24 mouse cellular contexts compared by ENCODE assay signal in genomic region chr4:95005251-95005830, GRCm38 (mm10). TPM values are rescaled to one million over a fixed set of nuclear protein-coding genes. Genes with fewer than 3 reads are reported as not detected.
DNase-seq lines count a peak whose midpoint lies in the region; ATAC-seq and TF ChIP-seq lines count a peak whose summit lies in the region.
"Had no signal": no experiment of that assay in that cellular context is flagged by ENCODE, and none has a peak within 500 bp of the region (broad histone marks: within the 10 kb centered on the region; RNA-seq: fewer than 3 reads in every experiment).

No protein-coding gene starts in this region.

- H3K4me1 ChIP-seq in intestine, embryonic 14.5 days (replicated peaks; ENCODE audit: control insufficient read depth, insufficient read depth, low read length), result no peaks in the 10 kb centered on the region
- H3K4me1 ChIP-seq in intestine, postnatal 0 days (replicated peaks; ENCODE audit: control insufficient read depth, insufficient read depth, low read length), result 0 out of 2 replicates have a peak, but pooled peaks cover 4% of the 10 kb centered on the region
- H3K4me1 ChIP-seq in stomach, embryonic 15.5 days, result no peaks in the 10 kb centered on the region
- no peaks in the 10 kb centered on the region for H3K4me1 ChIP-seq in stomach, postnatal 0 days (replicated peaks; ENCODE audit: control insufficient read depth, insufficient read depth)
- H3K4me1 ChIP-seq in intestine, embryonic 16.5 days (ENCODE audit: control insufficient read depth, insufficient read depth, low read length), result no peaks in the 10 kb centered on the region
- H3K4me1 ChIP-seq: embryonic facial prominence, embryonic 15.5 days; forebrain, embryonic 10.5 days; heart, embryonic 10.5 days had no signal

- H3K4me2 ChIP-seq in intestine, embryonic 14.5 days (ENCODE audit: low read length), result no peak overlapping the region
- H3K4me2 ChIP-seq in intestine, postnatal 0 days (replicated peaks; ENCODE audit: low read depth), result no peak overlapping the region
- no peak overlapping the region for H3K4me2 ChIP-seq in stomach, embryonic 15.5 days
- no peak overlapping the region for H3K4me2 ChIP-seq in stomach, postnatal 0 days (replicated peaks; ENCODE audit: low read depth)
- H3K4me2 ChIP-seq in intestine, embryonic 16.5 days (ENCODE audit: low read depth, low read length), result no peak overlapping the region
- H3K4me2 ChIP-seq: embryonic facial prominence, embryonic 15.5 days; hindbrain, embryonic 12.5 days had no signal

- H3K27me3 ChIP-seq in intestine, embryonic 14.5 days (replicated peaks; ENCODE audit: control insufficient read depth, insufficient read depth, low read length), result no peaks in the 10 kb centered on the region
- H3K27me3 ChIP-seq in intestine, postnatal 0 days (replicated peaks; ENCODE audit: control insufficient read depth, insufficient read depth, low read length), result no peaks in the 10 kb centered on the region
- H3K27me3 ChIP-seq in stomach, embryonic 15.5 days (replicated peaks), result no peaks in the 10 kb centered on the region
- H3K27me3 ChIP-seq in stomach, postnatal 0 days (ENCODE audit: control insufficient read depth, insufficient read depth, low read length), result no peaks in the 10 kb centered on the region
- H3K27me3 ChIP-seq in intestine, embryonic 16.5 days (replicated peaks; ENCODE audit: control insufficient read depth, insufficient read depth, low read length), result no peaks in the 10 kb centered on the region
- H3K27me3 ChIP-seq: embryonic facial prominence, embryonic 15.5 days; hindbrain, embryonic 12.5 days had no signal

- ATAC-seq in intestine, embryonic 14.5 days (replicated peaks; ENCODE audit: low FRiP score, low TSS enrichment, low read depth), result peak; percentile 48; the same call in 1 of the 2 replicates
- no peak for ATAC-seq in intestine, postnatal 0 days
- ATAC-seq in stomach, embryonic 15.5 days (ENCODE audit: insufficient read depth, low FRiP score, low read depth), result peak; percentile 39; the same call in 1 of the 2 replicates
- no peak for ATAC-seq in stomach, postnatal 0 days (ENCODE audit: low FRiP score, low TSS enrichment)
- 0 out of 2 replicates have a peak, but pooled peaks have one; percentile 41 for ATAC-seq in intestine, embryonic 16.5 days
- ATAC-seq: CD4-positive, CD25-positive, alpha-beta regulatory T cell, adult 4 months; forebrain, embryonic 16.5 days; hindbrain, embryonic 16.5 days had no signal

- no peak for TF ChIP-seq CTCF in intestine, postnatal 0 days (IDR thresholded peaks at IDR 0.05; ENCODE audit: low read depth)
- no peak for TF ChIP-seq CTCF in stomach, postnatal 0 days (IDR thresholded peaks at IDR 0.05; ENCODE audit: low read depth)

- TF ChIP-seq EP300 in stomach, postnatal 0 days (optimal IDR thresholded peaks at IDR 0.05), result no peak

- no peaks in the 10 kb centered on the region for H3K36me3 ChIP-seq in intestine, embryonic 14.5 days (ENCODE audit: control insufficient read depth, insufficient read depth, low read length)
- no peaks in the 10 kb centered on the region for H3K36me3 ChIP-seq in intestine, postnatal 0 days (ENCODE audit: control insufficient read depth, insufficient read depth)
- H3K36me3 ChIP-seq in stomach, embryonic 15.5 days, result no peaks in the 10 kb centered on the region
- H3K36me3 ChIP-seq in stomach, postnatal 0 days (ENCODE audit: control insufficient read depth, insufficient read depth, low read length), result no peaks in the 10 kb centered on the region
- H3K36me3 ChIP-seq in intestine, embryonic 16.5 days (ENCODE audit: control insufficient read depth, insufficient read depth, low read length), result no peaks in the 10 kb centered on the region
- H3K36me3 ChIP-seq: embryonic facial prominence, embryonic 15.5 days; forebrain, embryonic 10.5 days; G1E; heart, embryonic 10.5 days; hindbrain, embryonic 12.5 days had no signal

- H3K4me3 ChIP-seq in intestine, embryonic 14.5 days (ENCODE audit: low read depth, low read length), result no peak overlapping the region
- H3K4me3 ChIP-seq in intestine, postnatal 0 days (ENCODE audit: low read depth, low read length), result no peak overlapping the region
- H3K4me3 ChIP-seq in stomach, embryonic 15.5 days (replicated peaks), result no peak overlapping the region
- H3K4me3 ChIP-seq in stomach, postnatal 0 days (ENCODE audit: low read depth, low read length), result no peak overlapping the region
- no peak overlapping the region for H3K4me3 ChIP-seq in intestine, embryonic 16.5 days (ENCODE audit: low read length)
- H3K4me3 ChIP-seq: embryonic facial prominence, embryonic 15.5 days; erythroblast, embryonic 14.5 days; forebrain, embryonic 10.5 days; heart, embryonic 10.5 days; hindbrain, embryonic 12.5 days had no signal

- no peak overlapping the region for H3K9ac ChIP-seq in intestine, embryonic 14.5 days (ENCODE audit: low read length)
- H3K9ac ChIP-seq in intestine, postnatal 0 days (ENCODE audit: low read depth, low read length), result no peak overlapping the region
- H3K9ac ChIP-seq in stomach, embryonic 15.5 days, result no peak overlapping the region
- no peak overlapping the region for H3K9ac ChIP-seq in stomach, postnatal 0 days (ENCODE audit: low read length)
- H3K9ac ChIP-seq in intestine, embryonic 16.5 days (ENCODE audit: low read depth, low read length), result no peak overlapping the region
- H3K9ac ChIP-seq: embryonic facial prominence, embryonic 15.5 days; hindbrain, embryonic 12.5 days had no signal

- no peaks in the 10 kb centered on the region for H3K9me3 ChIP-seq in intestine, embryonic 14.5 days (ENCODE audit: control insufficient read depth, low read length)
- H3K9me3 ChIP-seq in intestine, postnatal 0 days (ENCODE audit: control insufficient read depth), result no peaks in the 10 kb centered on the region
- H3K9me3 ChIP-seq in stomach, embryonic 15.5 days, result no peaks in the 10 kb centered on the region
- H3K9me3 ChIP-seq in stomach, postnatal 0 days (ENCODE audit: control insufficient read depth, low read length), result no peaks in the 10 kb centered on the region
- no peaks in the 10 kb centered on the region for H3K9me3 ChIP-seq in intestine, embryonic 16.5 days (ENCODE audit: control insufficient read depth, low read length)
- H3K9me3 ChIP-seq: embryonic facial prominence, embryonic 15.5 days; forebrain, embryonic 10.5 days; G1E; heart, embryonic 10.5 days; hindbrain, embryonic 12.5 days had no signal

- WGBS in intestine, embryonic 14.5 days, result 69% methylated on average over 6 of the region's 6 CpGs
- 43% methylated on average over 6 of the region's 6 CpGs for WGBS in intestine, postnatal 0 days
- WGBS in stomach, embryonic 15.5 days, result 62% methylated on average over 6 of the region's 6 CpGs
- WGBS in stomach, postnatal 0 days, result 63% methylated on average over 6 of the region's 6 CpGs
- WGBS in intestine, embryonic 16.5 days, result 61% methylated on average over 6 of the region's 6 CpGs

- no peak overlapping the region for H3K27ac ChIP-seq in intestine, embryonic 14.5 days (ENCODE audit: low read depth)
- H3K27ac ChIP-seq in intestine, postnatal 0 days (ENCODE audit: low read depth, low read length), result no peak overlapping the region
- no peak overlapping the region for H3K27ac ChIP-seq in stomach, embryonic 15.5 days
- H3K27ac ChIP-seq in stomach, postnatal 0 days (replicated peaks), result no peak overlapping the region
- H3K27ac ChIP-seq in intestine, embryonic 16.5 days (ENCODE audit: low read length), result no peak overlapping the region
- H3K27ac ChIP-seq: embryonic facial prominence, embryonic 15.5 days; forebrain, embryonic 10.5 days; heart, embryonic 10.5 days; hindbrain, embryonic 12.5 days had no signal

- no peak for DNase-seq in intestine, embryonic 14.5 days (ENCODE audit: low spot score)
- DNase-seq in stomach, postnatal 0 days (ENCODE audit: low spot score), result no peak
- no peak for DNase-seq in thymus, adult 18-20 months
- no peak for DNase-seq in urinary bladder, postnatal 10 days (ENCODE audit: low spot score)
- DNase-seq: adrenal gland, postnatal 10 days; cerebellum, adult 11 months; cerebellum, adult 8-10 months; cerebellum, postnatal 14 days; embryo, embryonic 11 days; gastrocnemius, postnatal 10 days; heart, postnatal 10 days; heart, postnatal 4 days had no signal

RNA-seq across cellular contexts. Expression of gene Mysm1, which starts 26.4 kb away (rescaled TPM):
- 32.4 and 36.7 TPM in 2 replicates for polyA plus RNA-seq in intestine, embryonic 14.5 days (2014; fragmentation: Nextera tagmentation; extraction: Ambion mirVana)
- 10.5 and 13.2 TPM in 2 replicates for polyA plus RNA-seq in intestine, postnatal 0 days (2015; fragmentation: Nextera tagmentation; extraction: Ambion mirVana)
- polyA plus RNA-seq in stomach, embryonic 15.5 days (2015; fragmentation: Nextera tagmentation; extraction: Ambion mirVana), result 30.9 and 31.9 TPM in 2 replicates
- 9.6 and 12.9 TPM in 2 replicates for polyA plus RNA-seq in stomach, postnatal 0 days (2015; fragmentation: Nextera tagmentation; extraction: Ambion mirVana)
- polyA plus RNA-seq in intestine, embryonic 16.5 days (2015; fragmentation: Nextera tagmentation; extraction: Ambion mirVana), result 17.3 and 17.6 TPM in 2 replicates

RNA-seq across cellular contexts. Expression of gene Jun, which starts 46.7 kb away (rescaled TPM):
- 56.0 and 61.7 TPM in 2 replicates for polyA plus RNA-seq in intestine, embryonic 14.5 days (2014; fragmentation: Nextera tagmentation; extraction: Ambion mirVana)
- polyA plus RNA-seq in intestine, postnatal 0 days (2015; fragmentation: Nextera tagmentation; extraction: Ambion mirVana), result 58.3 and 63.2 TPM in 2 replicates
- 102 and 103 TPM in 2 replicates for polyA plus RNA-seq in stomach, embryonic 15.5 days (2015; fragmentation: Nextera tagmentation; extraction: Ambion mirVana)
- 80.2 and 88.9 TPM in 2 replicates for polyA plus RNA-seq in stomach, postnatal 0 days (2015; fragmentation: Nextera tagmentation; extraction: Ambion mirVana)
- polyA plus RNA-seq in intestine, embryonic 16.5 days (2015; fragmentation: Nextera tagmentation; extraction: Ambion mirVana), result 68.6 and 74.6 TPM in 2 replicates

Comparison
In these comparisons a context has a peak if more than half of its experiments do, and no peak if none do; other contexts are left out.
1. ATAC-seq: peak in intestine, embryonic 14.5 days (single experiment), stomach, embryonic 15.5 days (single experiment) and intestine, embryonic 16.5 days (single experiment); none in intestine, postnatal 0 days (single experiment) and stomach, postnatal 0 days (single experiment).